Mouse (Mus musculus): ENCODE measurements at regions not wholly inside any gene's neighbourhood (a gene's known extent, or its start where the extent isn't known, plus 50 kb on each side); places are given as distances from the start of the nearest gene placed in this dataset.

DNA sequence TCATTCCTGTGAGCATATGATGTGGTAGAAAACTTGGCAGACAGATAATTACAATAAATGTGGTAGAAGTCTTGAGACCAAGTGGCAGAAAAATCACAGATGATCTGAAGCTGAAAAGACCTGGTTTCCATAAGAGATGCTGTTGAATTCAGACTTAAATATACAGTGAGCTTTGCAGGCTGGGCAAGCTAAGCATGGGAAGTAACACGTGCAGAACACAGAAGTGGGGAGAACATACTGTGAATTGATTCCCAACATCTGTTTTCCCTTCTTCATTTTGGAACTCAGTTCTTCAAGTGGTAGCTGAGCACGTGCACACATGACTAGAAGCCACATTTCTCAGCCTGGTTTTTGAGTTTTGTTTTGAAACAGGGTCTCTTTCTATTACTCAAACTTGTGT, 157.8 kb downstream of the Mterf1b start:
- TF ChIP-seq EP300 (IDR thresholded peaks at IDR 0.05; ENCODE audit: low read depth) (no peak), CTCF (IDR thresholded peaks at IDR 0.05; ENCODE audit: low read depth) (no peak)

All from liver, embryonic 14.5 days (tissue).